Mouse (Mus musculus) lung, postnatal 0 days (tissue): ENCODE measurements around the gene Ndufv3.

Experiments used
- CTCF ChIP-seq: IDR thresholded peaks from 2 replicates; pipeline ENCODE4 v1.5.1; 2016; ENCODE audit warnings: antibody characterized with exemption, mild to moderate bottlenecking
- EP300 ChIP-seq: IDR thresholded peaks from 2 replicates; pipeline ENCODE4 v1.6.1; 2016; ENCODE audit warnings: antibody characterized with exemption, mild to moderate bottlenecking, control low read depth

GRCm38 (mm10) chr17:31510944-31511343 lies 9.0 kb upstream of the Ndufv3 start:
- TF ChIP-seq CTCF (peak; percentile 31), EP300 (no peak)
